Mouse (Mus musculus) limb, embryonic 14.5 days (tissue): Measurements from ENCODE around the gene Grk5. TPM values are rescaled to one million over a fixed set of nuclear protein-coding genes. Genes with fewer than 3 reads are reported as not detected.

Experiments
- ATAC-seq: fragments of 200-750 bp; cut with Nextera tagmentation; 2 replicates; pipeline ENCODE4 v1.8.0; 2017; ENCODE audit warnings: low read depth, moderate number of reproducible peaks, moderate TSS enrichment; ENCODE audit not compliant: low FRiP score
- DNase-seq: peaks from one replicate; pipeline ENCODE4 v3.0.0-alpha.2; 2015; ENCODE audit warnings: low spot score
- H3K27ac ChIP-seq: fragments of 300-500 bp; sonication (generic); replicated peaks from 2 replicates; pipeline ENCODE4 v1.5.1; 2014; ENCODE audit warnings: low read depth, mild to moderate bottlenecking, low read length, moderate library complexity, mixed read lengths
- H3K27me3 ChIP-seq: fragments of 300-500 bp; sonication (generic); 2 replicates; pipeline ENCODE4 v1.6.1; 2014; ENCODE audit warnings: low read length, mixed read lengths; ENCODE audit not compliant: control insufficient read depth, insufficient read depth
- H3K36me3 ChIP-seq: fragments of 300-500 bp; sonication (generic); 2 replicates; pipeline ENCODE4 v1.6.1; 2014; ENCODE audit warnings: mild to moderate bottlenecking, low read length, moderate library complexity, mixed read lengths; ENCODE audit not compliant: control insufficient read depth, insufficient read depth
- H3K4me1 ChIP-seq: fragments of 300-500 bp; sonication (generic); 2 replicates; pipeline ENCODE4 v1.6.1; 2014; ENCODE audit warnings: antibody characterized with exemption, low read length, mixed read lengths; ENCODE audit not compliant: control insufficient read depth, insufficient read depth
- H3K4me2 ChIP-seq: fragments of 300-500 bp; sonication (generic); replicated peaks from 2 replicates; pipeline ENCODE4 v1.6.1; 2014; ENCODE audit warnings: low read depth, mild to moderate bottlenecking, low read length, moderate library complexity; ENCODE audit not compliant: severe bottlenecking
- H3K4me3 ChIP-seq: fragments of 300-500 bp; sonication (generic); replicated peaks from 2 replicates; pipeline ENCODE4 v1.5.1; 2014; ENCODE audit warnings: low read length
- H3K9ac ChIP-seq: fragments of 300-500 bp; sonication (generic); 2 replicates; pipeline ENCODE4 v1.6.1; 2014; ENCODE audit warnings: mild to moderate bottlenecking, low read depth, low read length, moderate library complexity; ENCODE audit not compliant: severe bottlenecking
- H3K9me3 ChIP-seq: fragments of 300-500 bp; sonication (generic); 2 replicates; pipeline ENCODE4 v1.6.1; 2016; ENCODE audit warnings: low read length; ENCODE audit not compliant: control insufficient read depth
- POLR2A ChIP-seq: fragments of 200-500 bp; IDR thresholded peaks from 2 replicates; pipeline ENCODE4 v1.8.0; 2012; ENCODE audit warnings: inconsistent platforms, mild to moderate bottlenecking, moderate library complexity, borderline replicate concordance; ENCODE audit not compliant: insufficient read depth, insufficient read length; ENCODE audit errors: extremely low read depth
- WGBS: fragments of 180-500 bp; shearing (Covaris S2); extraction: QIAGEN DNeasy Blood & Tissue Kit; methylation state at CpG from one replicate; pipeline ENCODE4 v1.1.7; 2014; 5-methylcytosine and 5-hydroxymethylcytosine counted together
- polyA plus RNA-seq, 2 experiments: library from polyadenylated mRNA; depleted of rRNA in 1 of 2; stranded (reverse) in 1 of 2; unstranded in 1 of 2; fragments of >200 nt; fragmentation: Nextera tagmentation in 1 of 2; extraction: Ambion mirVana in 1 of 2; gene quantifications; 2 replicates each; pipeline versions ENCODE4 v1.2.1 to v1.2.3; 2012 to 2014

Grk5 gene
- polyA plus RNA-seq, 2 experiments = 3.2 to 3.8 TPM

GRCm38 (mm10) chr19:61096776-61097175, 207.2 kb downstream of the Grk5 start:
- DNase-seq (no peak), ATAC-seq (no peak)
- TF ChIP-seq POLR2A = no peak
- no peaks in the 10 kb centered on the region for H3K27me3 ChIP-seq
- H3K36me3 ChIP-seq = no peaks in the 10 kb centered on the region
- H3K4me1 ChIP-seq = no peaks in the 10 kb centered on the region
- no peak overlapping the region for H3K9ac ChIP-seq
- no peak overlapping the region for H3K4me2 ChIP-seq
- WGBS = 65% methylated on average over 2 of the region's 2 CpGs
- H3K4me3 ChIP-seq = no peak overlapping the region
- H3K27ac ChIP-seq = no peak overlapping the region
- no peaks in the 10 kb centered on the region for H3K9me3 ChIP-seq

- no peak for TF ChIP-seq POLR2A
- Histone ChIP-seq H3K27me3 (no peaks in the 10 kb centered on the region), H3K4me2 (no peak overlapping the region), H3K36me3 (no peaks in the 10 kb centered on the region), H3K9ac (no peak overlapping the region), H3K4me1 (no peaks in the 10 kb centered on the region), H3K27ac (no peak overlapping the region), H3K4me3 (no peak overlapping the region), H3K9me3 (no peaks in the 10 kb centered on the region)
- ATAC-seq = no peak
- DNase-seq = peak; percentile 78
- WGBS = 29% methylated on average over 4 of the region's 4 CpGs
Measured at GRCm38 (mm10) chr19:61097764-61098163, 208.2 kb downstream of the Grk5 start.

- Histone ChIP-seq H3K4me1 (no peaks in the 10 kb centered on the region), H3K27ac (no peak overlapping the region), H3K4me3 (no peak overlapping the region), H3K9me3 (peaks cover 8% of the 10 kb centered on the region; the same call in 1 of the 2 replicates), H3K36me3 (no peaks in the 10 kb centered on the region), H3K4me2 (no peak overlapping the region), H3K9ac (no peak overlapping the region), H3K27me3 (no peaks in the 10 kb centered on the region)
- ATAC-seq (no peak), DNase-seq (no peak)
- 55% methylated on average over 2 of the region's 2 CpGs for WGBS
- TF ChIP-seq POLR2A = no peak
Measured at GRCm38 (mm10) chr19:61110184-61110583, 220.6 kb downstream of the Grk5 start.

- ATAC-seq (no peak), DNase-seq (no peak)
- TF ChIP-seq POLR2A = no peak
- H3K27me3 ChIP-seq = no peaks in the 10 kb centered on the region
- WGBS = 90% methylated on average over 10 of the region's 10 CpGs
- peaks cover 9% of the 10 kb centered on the region for H3K36me3 ChIP-seq
- no peak overlapping the region for H3K4me2 ChIP-seq
- no peaks in the 10 kb centered on the region for H3K4me1 ChIP-seq
- H3K9me3 ChIP-seq = peaks cover 7% of the 10 kb centered on the region; the same call in 1 of the 2 replicates
- no peak overlapping the region for H3K4me3 ChIP-seq
- H3K9ac ChIP-seq = no peak overlapping the region
- no peak overlapping the region for H3K27ac ChIP-seq
Measured at GRCm38 (mm10) chr19:61131096-61131495, 241.5 kb downstream of the Grk5 start.

GRCm38 (mm10) chr19:61138655-61139054, 249.1 kb downstream of the Grk5 start:
- no peak overlapping the region for H3K27ac ChIP-seq
- peaks cover 8% of the 10 kb centered on the region for H3K4me1 ChIP-seq
- DNase-seq = no peak
- H3K9ac ChIP-seq = no peak overlapping the region
- H3K27me3 ChIP-seq = no peaks in the 10 kb centered on the region
- no peaks in the 10 kb centered on the region for H3K9me3 ChIP-seq
- H3K4me2 ChIP-seq = no peak overlapping the region
- ATAC-seq = no peak
- TF ChIP-seq POLR2A = no peak
- 0 out of 2 replicates have a peak, but pooled peaks cover 2% of the 10 kb centered on the region for H3K36me3 ChIP-seq
- H3K4me3 ChIP-seq = no peak overlapping the region

GRCm38 (mm10) chr19:61140342-61141206, 251.0 kb downstream of the Grk5 start, which contains the start of gene Zfp950:
TSS of gene Zfp950 (minus strand) at chr19:61140840.
- 2% methylated on average over 18 of the region's 18 CpGs for WGBS
- ATAC-seq = peak; percentile 100
- 0 out of 2 replicates have a peak, but pooled peaks cover 2% of the 10 kb centered on the region for H3K36me3 ChIP-seq
- H3K4me3 ChIP-seq = peak within 1 kb of the TSS; percentile 86
- no peak within 1 kb of the TSS for H3K27ac ChIP-seq
- no peaks in the 10 kb centered on the region for H3K9me3 ChIP-seq
- peak within 1 kb of the TSS; percentile 83 for H3K9ac ChIP-seq
- H3K4me1 ChIP-seq = peaks cover 8% of the 10 kb centered on the region
- H3K27me3 ChIP-seq = no peaks in the 10 kb centered on the region
- DNase-seq = peak; percentile 88
- H3K4me2 ChIP-seq = peak within 1 kb of the TSS; percentile 65
- TF ChIP-seq POLR2A = peak; percentile 40; the same call in 1 of the 2 replicates
